Mouse (Mus musculus) heart, postnatal 10 days (tissue): Measurements from ENCODE around the gene Bin2. TPM values are rescaled to one million over a fixed set of nuclear protein-coding genes. Genes with fewer than 3 reads are reported as not detected.

Experiments
- DNase-seq, 2 experiments: peaks; one replicate each; pipeline ENCODE4 v3.0.0; 2021
- intact Hi-C: fragments of 180-260 bp; cut with DNase I; formaldehyde crosslinking; loops from one replicate; pipeline ENCODE4 v1.15.1; 2025
- microRNA-seq, 2 experiments: library from miRNA; unstranded; fragments of <30 nt; microRNA quantifications; one replicate each; pipeline ENCODE4 v1.2.0; 2022
- total RNA-seq, 2 experiments: library from RNA; stranded (reverse); gene quantifications; 2 replicates each; pipeline ENCODE4 v1.2.3; 2021

Bin2 gene
- total RNA-seq, 2 experiments from 2014 or later: 1.4 to 2.2 TPM

DNA sequence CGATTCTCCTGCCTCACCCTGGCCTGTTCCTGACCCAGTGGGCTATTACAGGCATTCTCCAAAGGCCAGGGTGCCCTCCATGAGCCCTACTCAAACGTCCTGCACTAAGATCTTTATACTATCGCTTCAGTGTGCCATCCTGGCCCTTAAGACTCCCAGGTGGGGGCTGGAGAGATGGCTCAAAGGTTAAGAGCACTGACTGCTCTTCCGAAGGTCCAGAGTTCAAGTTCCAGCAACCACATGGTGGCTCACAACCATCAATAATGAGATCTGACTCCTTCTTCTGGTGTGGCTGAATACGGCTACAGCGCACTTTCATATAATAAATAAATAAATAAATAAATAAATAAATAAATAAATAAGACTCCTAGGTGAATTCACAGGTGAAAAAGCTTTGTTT, 76.5 kb downstream of the Bin2 start:
- intact Hi-C loops: no loop called here
- no peak for DNase-seq

Small RNAs within 50 kb of the gene (microRNA-seq; reads per million reads assigned to microRNA genes)
- gene Mir6961: 0 to 0.24 reads per million in 2 experiments

Other genes with a start within 250 kb of the Bin2 start
- not detected for gene Gm5475, start 247.4 kb downstream of the Bin2 start, total RNA-seq
- 10 to 100 TPM; 45.0 to 46.7 TPM for gene Slc11a2, start 244.5 kb downstream of the Bin2 start, total RNA-seq
- gene Letmd1, start 200.5 kb downstream of the Bin2 start, total RNA-seq: 10 to 100 TPM; 22.3 to 44.6 TPM
- 1 to 10 TPM; 2.8 to 5.0 TPM for gene Csrnp2, start 174.1 kb downstream of the Bin2 start, total RNA-seq
- 10 to 100 TPM; 13.3 to 15.0 TPM for gene Tfcp2, start 117.5 kb downstream of the Bin2 start, total RNA-seq
- gene Pou6f1, start 69.6 kb downstream of the Bin2 start, total RNA-seq: 10 to 100 TPM; 20.9 to 21.6 TPM
- 100 to 1,000 TPM; 176 to 183 TPM for gene Dazap2, start 54.2 kb downstream of the Bin2 start, total RNA-seq
- gene Smagp, start 32.6 kb downstream of the Bin2 start, total RNA-seq: 10 to 100 TPM; 20.5 to 25.8 TPM
- 1 to 10 TPM in 1 of 2 experiments, under 1 TPM in 1; 0.53 to 1.1 TPM for gene Cela1, start 18.4 kb upstream of the Bin2 start, total RNA-seq
- 1 to 10 TPM; 1.7 TPM for gene Galnt6, start 59.8 kb upstream of the Bin2 start, total RNA-seq
- 1 to 10 TPM; 2.6 to 7.8 TPM for gene Slc4a8, start 92.2 kb upstream of the Bin2 start, total RNA-seq
- under 1 TPM; 0.35 to 0.72 TPM for gene Scn8a, start 200.3 kb upstream of the Bin2 start, total RNA-seq